Mouse (Mus musculus) cortical plate, adult 2 months (tissue): ENCODE results near the gene Inhbe. TPM values are rescaled to one million over a fixed set of nuclear protein-coding genes. Genes with fewer than 3 reads are reported as not detected.

ENCODE experiments used
- H3K27ac ChIP-seq: fragments of 200-500 bp; 2 replicates; pipeline ENCODE4 v1.5.1; 2012; ENCODE audit warnings: low read length, control low read depth, inconsistent platforms; ENCODE audit not compliant: insufficient read depth
- H3K4me1 ChIP-seq: fragments of 200-500 bp; 2 replicates; pipeline ENCODE4 v1.6.1; 2011; ENCODE audit warnings: low read length; ENCODE audit not compliant: control insufficient read depth, insufficient read depth
- H3K4me3 ChIP-seq: fragments of 200-500 bp; 2 replicates; pipeline ENCODE4 v1.5.1; 2011; ENCODE audit warnings: mild to moderate bottlenecking, low read length, control low read depth; ENCODE audit not compliant: insufficient read depth
- CTCF ChIP-seq: fragments of 200-500 bp; IDR thresholded peaks from 2 replicates; pipeline ENCODE4 v1.5.1; 2011; ENCODE audit warnings: mild to moderate bottlenecking, control low read depth, low read length; ENCODE audit not compliant: insufficient read depth; ENCODE audit errors: extremely low read depth
- POLR2A ChIP-seq: fragments of 200-500 bp; IDR thresholded peaks from 2 replicates; pipeline ENCODE4 v1.6.1; 2011; ENCODE audit warnings: mild to moderate bottlenecking, low read length, control low read depth; ENCODE audit not compliant: insufficient read depth; ENCODE audit errors: extremely low read depth
- polyA plus RNA-seq: library from polyadenylated mRNA; depleted of rRNA; stranded (reverse); fragments of >200 nt; gene quantifications from 2 replicates; pipeline ENCODE4 v1.2.3, GENCODE M21; 2012; rRNA removed

Gene Inhbe
- polyA plus RNA-seq, 1 experiment: 0.10 TPM

DNA sequence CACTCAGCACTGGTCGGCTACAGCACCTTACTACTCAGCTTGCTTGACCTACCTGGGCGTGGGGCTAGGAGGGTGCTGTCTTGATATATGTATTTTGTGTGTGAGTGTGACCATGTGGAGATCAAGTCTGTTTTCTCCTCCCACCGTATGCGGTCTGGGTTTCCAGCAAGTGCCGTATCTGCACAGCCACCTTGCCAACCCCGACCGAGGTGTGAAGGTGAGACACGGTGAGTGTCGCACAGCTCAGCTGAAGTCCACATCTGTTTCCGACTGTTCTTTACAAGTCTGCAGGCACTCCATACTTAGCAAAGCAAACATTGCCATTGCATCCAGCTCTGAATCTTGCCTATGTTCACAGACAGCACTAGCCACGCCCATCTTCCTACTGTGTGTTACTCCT, 51.1 kb downstream of the Inhbe start:
- no peak overlapping the region for H3K4me3 ChIP-seq
- no peak overlapping the region for H3K27ac ChIP-seq
- TF ChIP-seq POLR2A (no peak), CTCF (no peak)
- no peaks in the 10 kb centered on the region for H3K4me1 ChIP-seq

DNA sequence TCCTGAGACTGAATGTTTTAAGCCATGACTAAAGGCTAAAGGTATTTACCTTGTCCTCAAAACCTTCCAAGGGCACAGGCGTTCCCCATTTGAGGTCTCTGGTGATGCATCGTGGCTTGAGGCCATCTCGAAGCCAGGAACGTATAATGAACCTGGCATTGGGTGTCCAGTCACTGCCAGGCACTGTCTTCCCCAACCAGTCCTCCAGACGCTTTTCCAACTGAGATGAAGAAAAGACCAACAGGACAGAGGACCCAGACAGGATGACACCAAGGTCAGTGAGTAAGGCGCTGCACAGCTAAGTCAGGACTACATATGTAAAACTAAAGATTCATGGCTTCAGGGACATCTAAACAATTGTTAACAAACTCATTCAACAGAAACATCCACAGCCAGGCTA, 53.9 kb downstream of the Inhbe start:
- Histone ChIP-seq H3K4me3 (no peak overlapping the region), H3K27ac (no peak overlapping the region), H3K4me1 (no peaks in the 10 kb centered on the region)
- TF ChIP-seq POLR2A: no peak
- TF ChIP-seq CTCF: no peak

Other genes starting within 250 kb of the Inhbe start
- gene Os9, start 233.3 kb downstream of the Inhbe start, polyA plus RNA-seq: 106 TPM in 2 replicates
- gene B4galnt1, start 189.2 kb downstream of the Inhbe start, polyA plus RNA-seq: 127 and 129 TPM in 2 replicates
- gene Slc26a10, start 173.8 kb downstream of the Inhbe start, polyA plus RNA-seq: 8.7 TPM in 2 replicates
- gene Arhgef25, start 164.3 kb downstream of the Inhbe start, polyA plus RNA-seq: 225 and 288 TPM in 2 replicates
- gene Dtx3, start 158.7 kb downstream of the Inhbe start, polyA plus RNA-seq: 371 and 407 TPM in 2 replicates
- 116 and 117 TPM in 2 replicates for gene Pip4k2c, start 142.8 kb downstream of the Inhbe start, polyA plus RNA-seq
- 1,251 and 1,302 TPM in 2 replicates for gene Kif5a, start 91.1 kb downstream of the Inhbe start, polyA plus RNA-seq
- gene Dctn2, start 88.0 kb downstream of the Inhbe start, polyA plus RNA-seq: 304 and 309 TPM in 2 replicates
- gene Mbd6, start 65.4 kb downstream of the Inhbe start, polyA plus RNA-seq: 35.1 TPM in 2 replicates
- gene Mars, start 42.6 kb downstream of the Inhbe start, polyA plus RNA-seq: 71.6 and 75.6 TPM in 2 replicates
- gene Arhgap9, start 32.4 kb downstream of the Inhbe start, polyA plus RNA-seq: 1.2 and 1.4 TPM in 2 replicates
- gene Gli1, start 12.4 kb downstream of the Inhbe start, polyA plus RNA-seq: 2.3 and 2.6 TPM in 2 replicates
- not detected in 2 replicates for gene Inhbc, start 16.0 kb upstream of the Inhbe start, polyA plus RNA-seq
- gene R3hdm2, start 25.9 kb upstream of the Inhbe start, polyA plus RNA-seq: 185 and 201 TPM in 2 replicates
- 9.5 and 10.6 TPM in 2 replicates for gene Stac3, start 147.3 kb upstream of the Inhbe start, polyA plus RNA-seq
- 10.0 and 10.6 TPM in 2 replicates for gene Ndufa4l2, start 160.6 kb upstream of the Inhbe start, polyA plus RNA-seq
- gene Shmt2, start 168.0 kb upstream of the Inhbe start, polyA plus RNA-seq: 38.6 and 39.7 TPM in 2 replicates
- 3.0 and 3.8 TPM in 2 replicates for gene Nxph4, start 180.1 kb upstream of the Inhbe start, polyA plus RNA-seq